Mouse (Mus musculus): ENCODE measurements around the gene Agap1.

Gene Agap1

DNA sequence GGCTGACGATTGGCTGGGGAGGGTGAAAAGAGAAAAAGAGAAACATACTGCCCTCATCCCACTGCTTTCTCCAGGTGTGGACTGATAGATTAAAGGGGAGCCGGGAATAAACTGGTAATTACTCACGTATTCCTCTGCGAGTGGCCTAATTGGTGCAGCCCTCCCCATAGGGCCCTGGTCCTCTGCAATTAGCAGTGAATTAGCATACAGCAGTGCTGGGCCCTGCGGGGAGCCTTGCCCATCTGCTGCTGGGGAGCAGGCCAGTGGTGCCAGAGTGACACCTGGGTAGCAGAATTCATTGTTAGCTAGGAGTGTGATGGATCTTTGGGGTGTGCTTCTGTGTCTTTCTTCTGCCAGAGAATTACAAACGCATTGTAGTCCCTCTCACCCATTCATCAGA is 87.9 kb downstream of the Agap1 start:
- in situ Hi-C loops (cut with MboI; ENCODE audit: low sequenced_read_pairs), result no loop called here

DNA sequence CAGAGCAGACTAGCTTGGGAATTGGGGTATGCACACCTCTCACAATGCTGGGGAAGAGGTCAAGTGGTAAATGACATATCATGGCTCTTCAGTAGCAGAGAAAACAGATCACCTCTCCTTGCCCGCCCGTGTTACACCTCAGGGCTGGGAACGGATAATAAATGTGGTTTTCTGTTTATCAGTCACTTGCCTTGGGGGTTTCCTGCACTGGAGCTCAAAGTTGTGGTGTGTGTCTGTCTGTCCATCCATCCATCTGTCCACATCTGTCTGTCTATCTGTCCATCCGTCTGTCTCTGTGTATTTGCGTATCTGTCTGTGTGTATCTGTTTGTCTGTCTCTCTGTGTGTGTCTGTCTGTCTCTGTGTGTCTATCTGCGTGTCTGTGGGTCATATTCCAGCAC is 88.7 kb downstream of the Agap1 start:
- in situ Hi-C loops (cut with MboI; ENCODE audit: low sequenced_read_pairs), result no loop called here

DNA sequence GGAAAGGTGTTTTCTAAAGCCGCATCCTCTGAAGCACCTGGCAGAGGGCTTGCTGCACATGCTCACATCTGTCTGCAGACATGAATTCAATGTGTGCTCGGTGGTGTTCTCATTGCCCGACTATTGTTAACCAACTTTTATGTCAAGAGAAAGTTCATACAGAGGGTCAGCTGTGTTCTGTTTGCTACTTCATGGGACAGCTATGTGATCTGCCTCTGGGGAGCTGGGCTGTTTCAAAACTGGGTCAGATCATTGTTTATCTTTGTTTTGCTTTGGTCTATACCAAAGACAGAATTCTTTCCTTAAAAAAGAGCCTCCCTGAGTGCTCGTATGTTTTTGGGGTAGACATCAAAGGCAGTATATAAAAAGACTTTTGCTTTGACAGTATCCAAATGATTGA is 89.5 kb downstream of the Agap1 start:
- in situ Hi-C loops (cut with MboI; ENCODE audit: low sequenced_read_pairs), result no loop called here

DNA sequence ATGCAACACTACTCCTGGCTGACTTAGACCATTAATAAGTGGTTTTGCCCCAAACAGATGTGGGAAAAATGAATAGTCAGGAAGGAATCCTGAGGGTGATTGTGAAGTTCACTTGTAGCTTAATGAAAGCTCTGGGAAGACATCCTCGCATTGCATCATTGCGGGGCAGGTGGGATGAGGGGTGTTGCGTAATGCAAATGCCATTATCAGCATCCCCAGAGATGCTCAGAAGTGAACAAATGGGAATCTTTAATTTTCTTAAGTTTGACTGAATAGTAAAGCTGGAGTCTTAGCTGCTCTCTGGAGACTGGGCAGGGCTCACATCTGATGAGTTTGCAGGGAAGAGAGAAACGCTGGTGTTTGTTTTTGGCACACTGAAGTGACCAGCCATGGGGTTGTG is 90.5 kb downstream of the Agap1 start:
- in situ Hi-C loops (cut with MboI; ENCODE audit: low sequenced_read_pairs), result no loop called here

DNA sequence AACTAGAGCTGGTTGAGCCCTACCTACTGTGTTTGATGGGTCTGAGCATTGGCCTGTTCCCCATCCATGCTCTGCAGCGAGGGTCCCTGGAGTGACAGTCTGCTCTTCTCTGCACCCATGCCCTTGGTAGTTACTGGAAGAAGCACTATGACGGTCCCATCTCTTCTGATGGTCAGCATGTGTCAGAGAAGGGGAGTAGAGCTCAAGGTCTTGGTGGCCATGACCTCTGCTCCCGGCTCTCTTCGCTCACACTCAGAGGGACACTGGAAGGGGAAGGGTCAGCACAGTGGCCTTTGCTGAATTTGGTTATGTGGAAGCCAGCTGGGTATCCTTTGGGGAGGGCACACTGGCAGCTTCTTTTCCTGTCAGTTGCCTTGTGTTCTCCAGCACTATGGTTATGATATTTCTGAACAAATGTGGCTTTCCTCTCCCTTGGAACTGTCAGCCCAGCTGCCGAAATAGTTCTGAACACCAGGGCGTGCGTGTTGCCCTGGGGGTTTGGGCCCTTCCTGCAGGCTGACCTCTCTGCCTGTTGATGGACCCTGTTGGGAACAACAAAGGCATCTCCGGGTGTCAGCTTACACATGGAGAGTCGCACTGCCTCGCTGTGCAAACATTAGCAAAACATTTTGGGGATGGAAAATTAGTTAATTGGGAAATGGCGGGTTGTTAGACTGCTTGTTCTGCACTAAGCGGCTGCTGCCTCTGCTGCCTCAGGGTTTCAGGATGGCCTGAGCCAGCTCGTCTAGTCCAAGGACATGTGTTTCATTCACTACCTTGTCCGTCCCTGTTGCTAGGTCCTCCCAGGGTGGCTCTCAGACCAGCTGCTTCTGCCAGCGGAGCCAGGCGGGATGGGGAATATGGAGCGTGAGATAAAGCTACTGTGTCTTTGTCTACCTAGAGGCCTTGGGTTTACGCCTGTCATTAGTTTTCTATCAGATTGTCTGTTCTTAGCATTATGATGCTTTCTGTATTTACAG is 93.2 kb downstream of the Agap1 start:
- in situ Hi-C loops (cut with MboI; ENCODE audit: low sequenced_read_pairs), result no loop called here

DNA sequence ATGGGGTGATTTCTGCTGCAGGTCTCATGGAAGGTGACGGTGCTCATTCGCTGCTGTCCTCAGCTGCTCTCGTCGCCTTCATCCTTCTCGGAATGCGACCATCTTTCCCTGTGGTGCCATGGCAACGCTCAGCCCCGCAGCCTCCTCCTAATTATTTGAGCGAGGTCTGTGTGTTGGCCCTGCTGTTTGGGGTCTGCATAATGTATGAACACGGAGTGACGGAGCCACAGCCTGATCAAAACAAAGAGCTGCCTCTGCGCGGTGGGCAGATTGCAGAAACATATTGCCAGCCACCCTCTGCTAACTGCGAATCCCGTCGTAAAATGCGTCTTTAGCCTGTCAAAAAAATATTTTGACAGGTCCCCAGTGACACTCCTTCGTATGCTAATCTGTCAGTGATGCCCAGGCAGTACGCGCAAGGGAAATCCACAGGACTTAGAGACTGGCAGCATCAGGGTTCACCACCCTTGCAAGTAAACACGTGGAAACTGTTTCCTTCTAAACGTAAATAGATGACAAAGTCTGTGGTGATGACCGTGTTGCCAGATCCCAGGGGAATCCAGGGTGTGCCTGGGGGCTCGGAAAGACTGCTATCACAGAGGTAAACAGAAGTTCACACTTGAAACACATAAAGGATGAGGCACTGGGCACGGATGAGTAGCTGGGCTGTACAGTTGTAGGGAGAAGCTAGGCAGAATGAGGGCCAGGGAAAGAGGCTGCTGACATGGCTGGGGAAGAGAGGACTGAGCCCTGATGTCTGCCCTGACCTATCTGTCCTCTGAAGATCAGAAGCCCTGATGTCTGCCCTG is 95.7 kb downstream of the Agap1 start:
- in situ Hi-C loops (cut with MboI; ENCODE audit: low sequenced_read_pairs), result no loop called here

DNA sequence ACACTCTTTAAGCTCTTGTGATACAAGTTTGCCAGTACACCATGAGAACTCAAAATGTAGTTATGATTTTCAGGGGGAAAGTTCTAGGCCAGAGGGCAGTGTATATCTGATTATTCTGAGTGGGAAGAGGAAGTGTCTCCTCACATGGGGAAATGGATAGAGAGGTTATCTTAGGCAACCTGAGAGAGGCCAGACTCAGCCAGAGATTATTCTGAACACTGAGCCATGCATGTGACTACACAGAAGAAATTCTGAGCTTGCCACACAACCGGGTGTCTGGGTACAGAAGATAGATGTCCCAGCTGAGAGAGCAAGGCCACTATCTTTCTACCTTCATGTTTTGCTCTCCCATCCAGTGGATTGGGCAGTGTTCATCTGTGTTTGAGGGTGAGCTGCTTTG is 97.9 kb downstream of the Agap1 start:
- in situ Hi-C loops (cut with MboI; ENCODE audit: low sequenced_read_pairs), result no loop called here

DNA sequence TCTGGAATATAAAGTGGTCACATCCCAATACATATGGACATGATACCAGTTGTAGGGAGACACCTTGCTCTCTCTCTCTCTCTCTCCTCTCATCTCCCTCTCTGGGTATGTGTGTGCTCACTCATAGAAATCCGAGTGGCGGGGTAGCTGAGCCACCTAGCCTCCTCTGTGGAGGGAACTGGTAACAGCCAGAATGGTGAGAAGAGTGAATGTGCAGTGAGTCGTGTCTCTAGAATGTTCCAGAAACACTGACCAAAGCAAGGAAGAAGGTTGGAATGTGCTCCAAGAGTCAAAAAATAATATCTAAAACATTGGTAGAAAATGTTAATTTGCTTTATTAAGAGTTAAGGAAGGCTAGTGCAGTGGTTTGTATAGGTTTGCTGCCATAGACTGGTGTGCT is 99.2 kb downstream of the Agap1 start:
- in situ Hi-C loops (cut with MboI; ENCODE audit: low sequenced_read_pairs), result no loop called here

DNA sequence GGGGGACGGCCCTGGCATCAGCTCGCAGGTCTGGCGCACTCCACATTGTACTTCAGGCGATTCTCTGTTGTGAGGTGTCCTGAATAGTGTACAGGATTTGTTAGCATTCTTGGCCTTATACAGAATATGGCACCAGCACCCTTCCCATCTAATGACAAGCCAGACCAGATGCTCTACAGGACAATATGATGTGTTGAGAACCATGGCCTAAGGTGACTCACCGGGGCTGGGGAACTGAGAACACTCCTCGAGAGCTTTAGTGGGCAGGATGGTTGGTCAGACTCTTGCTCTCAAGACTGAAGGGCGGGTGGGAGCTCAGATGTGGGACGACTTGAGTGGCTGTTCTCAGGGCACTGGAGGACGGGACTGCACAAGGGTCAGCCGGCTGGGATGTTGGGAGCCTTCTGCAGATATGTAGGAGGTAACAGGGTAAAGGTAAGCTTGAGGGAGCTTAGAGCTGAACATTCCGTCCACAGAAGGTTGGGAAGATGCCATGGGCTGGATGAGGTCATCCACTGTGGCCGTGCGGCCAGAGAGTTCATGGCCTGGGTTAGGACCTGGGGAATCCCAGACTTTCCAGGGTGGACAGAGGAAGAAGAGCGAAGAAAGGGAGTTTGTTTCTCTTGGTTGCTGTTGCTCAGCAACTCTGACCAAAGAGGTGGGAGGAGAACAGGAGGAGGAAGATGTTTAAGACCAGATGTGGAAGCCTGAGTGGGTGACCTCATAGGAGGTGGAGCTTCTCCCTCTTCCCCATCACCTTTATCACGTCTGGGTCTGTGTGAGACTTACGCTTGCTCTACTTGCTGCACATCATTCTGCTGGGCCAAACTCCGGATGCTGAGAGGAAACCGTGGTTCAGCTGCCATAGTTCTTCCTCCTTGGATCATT is 100.6 kb downstream of the Agap1 start:
- in situ Hi-C loops (cut with MboI; ENCODE audit: low sequenced_read_pairs), result no loop called here

DNA sequence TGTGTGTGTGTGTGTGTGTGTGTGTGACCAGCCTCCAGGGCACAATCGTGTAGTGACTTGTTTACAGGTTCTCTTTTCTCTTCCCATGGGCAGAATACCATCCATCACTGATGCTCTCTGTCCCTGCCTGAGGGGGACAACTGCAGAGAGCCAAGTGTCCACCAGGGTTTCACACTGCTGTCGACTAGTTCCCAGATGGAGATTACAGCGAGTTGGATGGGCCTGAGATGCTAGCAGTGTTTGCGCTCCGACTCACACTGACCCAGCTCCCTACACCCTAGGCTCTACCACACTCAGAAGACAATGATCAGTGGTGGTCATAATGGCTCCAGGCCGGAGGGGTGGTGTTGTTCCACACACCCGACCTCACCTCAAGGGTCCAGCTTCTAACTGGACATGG is 101.4 kb downstream of the Agap1 start:
- in situ Hi-C loops (cut with MboI; ENCODE audit: low sequenced_read_pairs), result no loop called here

DNA sequence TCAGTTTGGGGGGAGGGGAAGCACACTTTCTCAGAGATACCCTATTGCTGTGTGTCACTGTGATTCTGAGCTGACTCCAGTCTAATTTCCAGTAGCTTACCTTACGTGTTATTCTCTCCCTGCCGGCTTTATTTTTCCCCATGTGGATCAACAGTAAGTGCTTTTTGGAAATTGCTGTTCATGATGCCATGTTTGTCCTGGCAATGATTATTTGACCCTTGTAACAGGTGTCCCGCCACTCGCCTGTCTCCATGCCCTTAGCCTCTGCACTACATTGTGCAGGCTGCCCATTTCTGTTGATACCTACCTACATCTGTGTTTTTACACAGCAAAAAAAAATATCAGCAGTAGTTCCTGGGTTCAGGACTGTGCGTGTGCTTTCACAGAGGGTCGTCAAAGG is 102.8 kb downstream of the Agap1 start:
- in situ Hi-C loops (cut with MboI; ENCODE audit: low sequenced_read_pairs), result no loop called here

DNA sequence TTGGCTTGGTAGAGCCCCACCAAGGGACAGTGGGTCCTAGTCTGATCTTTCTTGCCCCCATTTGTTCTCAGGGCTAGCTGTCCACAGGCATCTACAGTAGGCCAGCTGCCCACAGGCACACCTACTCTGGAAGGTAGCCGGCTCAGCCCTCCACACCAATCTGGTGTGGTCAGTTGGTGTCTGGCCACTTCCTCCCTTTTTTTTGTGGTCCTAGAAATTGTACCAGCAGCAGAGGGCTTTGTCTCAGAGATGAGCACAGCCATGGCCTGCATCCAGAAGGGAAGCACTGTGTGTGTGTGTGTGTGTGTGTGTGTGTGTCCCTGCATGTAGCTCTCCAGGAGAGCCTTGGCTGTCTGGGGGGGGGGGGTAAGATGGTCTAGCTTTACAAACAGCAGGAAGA is 103.5 kb downstream of the Agap1 start:
- in situ Hi-C loops (cut with MboI; ENCODE audit: low sequenced_read_pairs), result no loop called here

DNA sequence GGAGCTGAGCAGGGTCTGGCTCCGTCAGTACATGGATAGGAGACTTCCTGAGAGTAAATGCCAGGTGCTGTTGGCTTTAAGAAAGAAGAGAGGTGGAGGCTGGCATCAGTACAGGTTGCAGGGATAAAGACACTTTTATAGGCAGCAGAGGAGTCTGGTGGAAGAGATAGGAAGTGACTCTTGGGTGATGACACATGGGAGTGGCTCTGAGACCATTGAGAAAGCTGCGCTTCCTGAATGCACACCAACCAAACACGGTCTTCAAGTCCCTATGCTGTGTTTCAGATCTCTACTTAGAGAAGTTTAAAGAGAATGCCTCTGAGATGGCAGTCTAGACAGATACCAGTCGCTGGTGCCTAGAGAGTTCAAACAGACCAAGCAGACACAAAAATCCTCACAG is 108.8 kb downstream of the Agap1 start:
- in situ Hi-C loops (cut with MboI; ENCODE audit: low sequenced_read_pairs), result no loop called here

DNA sequence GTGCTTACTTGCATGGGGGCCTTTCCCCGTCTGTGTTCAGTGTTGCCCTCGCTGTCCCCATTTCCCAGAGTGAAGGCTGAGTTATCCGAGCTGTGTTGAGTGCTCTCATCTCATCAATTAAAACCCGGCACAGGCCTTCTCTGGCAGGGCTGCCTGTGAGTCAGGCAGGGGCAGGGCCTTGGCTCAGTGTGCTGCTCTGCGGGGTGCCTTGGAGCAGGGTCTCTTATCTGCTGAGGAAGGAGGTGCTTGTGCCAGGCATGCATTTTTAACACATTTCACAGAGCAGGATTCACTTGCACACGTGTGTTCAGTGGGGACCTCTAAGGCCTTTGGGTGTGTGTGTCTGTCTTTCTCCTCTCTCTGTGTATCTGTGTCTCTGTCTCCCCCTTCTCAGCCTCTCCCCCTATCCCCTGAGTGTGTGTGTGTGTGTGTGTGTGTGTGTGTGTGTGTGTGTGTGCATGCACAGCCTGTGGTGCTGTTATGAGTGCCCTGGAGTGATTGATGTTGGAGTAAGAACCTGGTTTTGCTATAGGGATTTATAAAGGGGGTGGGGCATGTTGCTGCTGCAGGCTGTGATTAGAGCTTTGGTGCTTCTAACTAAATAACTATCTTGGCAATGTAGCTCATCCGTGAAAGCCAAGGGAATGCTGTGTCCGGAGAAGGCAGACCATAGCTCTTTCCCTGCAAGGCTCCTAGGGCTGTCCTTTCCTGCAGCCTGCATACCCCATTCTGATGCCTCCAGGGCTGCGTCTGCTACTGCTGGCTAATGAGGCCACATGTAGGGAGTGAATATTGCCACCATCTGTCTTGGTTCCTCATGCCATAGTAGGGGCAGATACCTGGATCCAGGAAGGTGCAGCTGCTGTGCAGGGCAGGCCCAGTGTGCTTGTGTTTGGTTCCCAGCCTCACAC is 112.2 kb downstream of the Agap1 start:
- in situ Hi-C loops (cut with MboI; ENCODE audit: low sequenced_read_pairs), result no loop called here

DNA sequence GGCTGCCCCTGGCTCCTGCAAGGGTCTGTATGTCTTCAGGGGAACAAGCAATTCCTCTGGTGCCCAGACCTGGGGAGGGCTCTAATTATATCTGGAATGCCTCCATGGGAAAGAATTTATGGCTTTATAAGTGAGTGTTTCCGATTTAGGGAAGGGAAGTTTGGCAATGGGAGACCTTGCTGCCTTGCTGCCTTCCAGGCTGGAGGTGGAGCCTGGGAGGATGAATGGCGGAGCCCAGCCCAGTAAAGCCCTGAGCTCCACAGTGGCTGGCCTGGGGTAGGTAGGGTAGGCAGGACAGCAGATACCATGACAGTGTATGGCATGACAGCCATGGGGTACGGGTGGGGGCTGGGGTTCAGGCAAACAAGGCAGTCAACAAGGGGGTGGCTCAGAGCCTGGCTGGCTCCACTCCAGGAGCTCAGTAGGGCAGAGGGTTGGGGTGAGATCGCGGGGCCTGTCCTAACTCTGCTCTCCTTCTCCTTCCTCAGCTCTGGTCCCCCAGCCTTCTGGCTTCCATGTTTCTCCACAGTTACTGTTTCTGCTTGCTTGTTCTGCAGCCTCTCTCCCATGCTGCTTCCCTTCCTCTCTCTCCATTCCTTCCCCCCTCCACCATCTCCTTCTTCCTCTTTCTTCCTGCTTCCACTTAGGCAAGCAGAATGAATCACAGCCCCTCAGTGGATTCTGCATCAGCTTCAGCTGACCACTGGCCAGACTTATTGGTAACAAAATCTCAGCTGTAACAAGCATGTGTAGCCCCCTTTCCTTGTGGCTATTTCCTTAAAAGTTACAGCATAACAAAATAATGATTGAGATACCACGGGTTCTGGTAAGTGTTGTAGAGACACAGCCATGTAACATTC is 114.2 kb downstream of the Agap1 start:
- in situ Hi-C loops (cut with MboI; ENCODE audit: low sequenced_read_pairs), result no loop called here

DNA sequence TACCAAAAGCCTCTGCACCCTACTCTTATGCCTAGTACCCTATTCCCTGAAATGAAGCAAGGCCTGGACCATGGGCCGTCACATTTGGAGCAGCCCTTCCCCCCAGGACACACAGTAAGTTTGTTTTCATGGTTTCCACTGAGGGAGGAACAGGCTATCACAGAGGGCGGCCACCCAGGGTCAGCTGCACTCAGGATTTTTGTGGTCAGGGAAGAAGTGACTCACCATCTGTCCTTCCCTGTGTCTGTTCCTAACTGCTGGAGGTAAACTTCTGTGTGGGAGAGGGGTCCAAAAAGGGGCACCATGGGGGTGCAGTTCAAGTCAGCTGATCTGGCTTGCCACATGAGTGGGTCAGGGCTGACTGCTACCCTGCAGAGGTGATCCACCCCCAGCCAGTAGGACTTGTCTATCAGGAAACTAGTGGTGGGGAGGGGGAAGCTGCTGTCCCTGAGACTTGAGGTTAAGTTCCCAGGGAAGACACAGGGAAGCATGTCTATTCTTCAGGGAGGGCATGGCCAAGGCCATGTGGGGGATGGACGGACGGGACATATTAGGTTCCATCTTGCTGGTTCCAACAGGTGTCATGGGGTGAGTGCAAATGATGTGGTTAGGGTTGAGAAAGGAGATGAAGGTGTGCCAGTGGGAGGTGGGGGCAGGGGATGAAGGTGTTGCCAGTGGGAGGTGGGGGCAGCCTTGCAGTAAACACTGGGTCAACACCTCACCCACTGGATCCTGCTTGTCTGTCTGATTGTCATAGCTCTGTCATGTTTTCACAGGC is 116.1 kb downstream of the Agap1 start:
- in situ Hi-C loops (cut with MboI; ENCODE audit: low sequenced_read_pairs), result no loop called here

DNA sequence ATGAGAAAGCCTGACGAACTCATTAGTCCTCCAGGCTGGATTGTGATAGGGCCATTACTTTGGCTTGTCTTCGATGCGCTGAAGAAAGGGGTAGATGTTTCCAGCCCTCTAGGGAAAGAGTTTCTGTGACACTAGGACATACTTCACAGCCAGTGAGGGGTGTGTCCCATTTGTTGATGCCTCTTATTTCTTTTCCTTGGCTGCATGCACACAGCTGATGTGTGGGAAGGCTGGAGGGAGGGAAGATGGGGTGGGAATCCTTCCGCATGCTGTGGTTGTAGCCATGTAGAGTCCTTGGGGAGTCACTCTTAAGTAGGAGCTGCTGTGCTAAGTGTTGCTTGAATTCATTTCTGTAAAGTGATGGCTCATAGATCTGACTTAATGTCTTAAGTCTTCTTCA is 118.9 kb downstream of the Agap1 start:
- in situ Hi-C loops (cut with MboI; ENCODE audit: low sequenced_read_pairs), result no loop called here

All from CH12F3 (cell line).